Mouse (Mus musculus): ENCODE measurements around the gene Tmem266.

Gene Tmem266

GRCm38 (mm10) chr9:55450035-55450434 is 123.3 kb downstream of the Tmem266 start:
- no peak for DNase-seq (ENCODE audit: low read depth, low spot score)

GRCm38 (mm10) chr9:55451426-55451825 is 124.7 kb downstream of the Tmem266 start:
- DNase-seq (ENCODE audit: low read depth, low spot score): no peak

DNA sequence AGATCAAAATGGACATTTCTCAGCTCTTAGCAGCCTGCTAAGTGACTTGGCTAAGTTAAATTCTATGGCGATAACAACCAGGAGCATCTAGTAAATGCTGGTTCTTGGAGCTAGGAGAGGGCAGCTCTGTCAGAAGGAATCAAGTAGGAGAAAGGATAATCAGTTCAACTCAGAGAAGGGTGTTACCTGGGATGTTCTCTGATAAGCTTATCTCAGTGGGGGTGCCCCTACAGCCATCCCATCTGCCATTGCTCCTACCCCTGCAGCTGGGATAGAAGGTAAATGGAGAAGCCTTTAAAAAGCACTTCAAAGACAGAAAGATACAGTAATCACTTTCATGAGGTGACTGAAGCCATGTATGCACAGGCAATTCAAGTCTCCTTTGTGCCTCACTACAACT is 126.2 kb downstream of the Tmem266 start:
- no peak for DNase-seq (ENCODE audit: low read depth, low spot score)

- DNase-seq (ENCODE audit: low read depth, low spot score): no peak
These were observed 126.7 kb downstream of the Tmem266 start for GRCm38 (mm10) chr9:55453366-55453765.

DNA sequence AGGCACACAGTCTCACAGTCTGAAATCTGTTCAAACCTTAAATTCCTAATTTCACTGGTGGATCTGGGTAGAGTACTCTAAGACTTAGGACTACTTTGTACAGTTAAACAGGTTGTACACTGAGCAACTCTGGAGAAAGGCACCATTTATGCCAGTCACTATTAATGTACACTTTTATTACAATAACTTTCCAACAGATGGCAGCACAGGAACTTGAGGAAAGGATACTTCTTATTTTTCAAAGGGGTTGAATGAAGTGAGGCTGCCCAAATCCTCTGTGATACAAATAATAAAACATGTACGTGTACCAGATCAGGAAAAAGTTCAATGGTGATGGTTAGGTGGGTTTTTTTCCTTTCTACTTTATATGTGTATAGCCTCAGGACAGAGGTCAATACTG is 141.7 kb downstream of the Tmem266 start:
- no peak for DNase-seq (ENCODE audit: low read depth, low spot score)

DNA sequence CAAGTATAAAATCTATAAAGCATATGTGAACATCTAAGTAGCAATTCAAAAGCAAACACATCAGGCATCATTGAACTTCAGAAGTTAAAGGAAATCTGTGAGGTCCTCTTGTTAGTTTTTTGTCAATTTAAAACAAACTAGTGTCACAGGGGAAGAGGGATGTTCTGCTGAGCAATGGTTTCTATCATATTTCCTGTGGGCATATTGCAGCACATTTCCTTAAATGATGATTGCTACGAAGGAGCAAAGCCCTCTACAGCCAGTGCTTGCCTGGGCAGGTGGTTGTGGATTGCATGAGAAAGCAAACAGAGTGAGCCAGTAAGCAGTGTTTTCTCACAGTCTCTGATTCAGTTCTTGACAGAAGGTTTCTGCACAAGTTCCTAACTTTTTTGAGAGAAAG is 149.4 kb downstream of the Tmem266 start:
- no peak for DNase-seq (ENCODE audit: low read depth, low spot score)

- no peak for DNase-seq (ENCODE audit: low read depth, low spot score)
These were observed 152.0 kb downstream of the Tmem266 start for GRCm38 (mm10) chr9:55478699-55479098.

DNA sequence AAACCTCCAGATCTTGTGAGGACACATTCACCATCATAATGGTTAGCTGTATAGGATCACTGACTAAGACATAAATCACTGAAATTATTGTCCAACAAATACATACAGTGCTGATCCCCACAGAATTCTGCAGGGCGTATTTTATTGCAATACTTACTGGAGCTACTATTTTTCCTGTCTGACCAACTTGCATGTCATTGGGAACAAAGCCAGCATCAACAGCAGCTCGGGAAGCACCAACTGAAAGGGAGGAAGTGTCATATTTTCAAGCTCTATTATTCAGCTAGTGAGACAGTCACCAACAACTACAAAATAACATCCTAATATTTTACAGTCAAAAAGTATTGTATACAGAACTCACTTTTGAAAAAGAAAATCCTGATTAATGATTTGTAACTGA is 155.4 kb downstream of the Tmem266 start:
- DNase-seq (ENCODE audit: low read depth, low spot score): no peak

Data from skeletal muscle tissue, adult 2 months (tissue).